Mouse (Mus musculus) embryonic facial prominence, embryonic 11.5 days (tissue): Measurements from ENCODE around the gene Bpifa1. TPM values are rescaled to one million over a fixed set of nuclear protein-coding genes. Genes with fewer than 3 reads are reported as not detected.

ENCODE experiments used
- polyA plus RNA-seq: library from polyadenylated mRNA; unstranded; fragments of >200 nt; fragmentation: Nextera tagmentation; extraction: Ambion mirVana; gene quantifications from 2 replicates; pipeline ENCODE4 v1.2.1, GENCODE M21; 2014

Gene Bpifa1
- polyA plus RNA-seq, 1 experiment from 2014 or later = not detected

Other genes starting within 250 kb of the Bpifa1 start
- gene Bpifb6, start 242.5 kb upstream of the Bpifa1 start, polyA plus RNA-seq = not detected in 2 replicates
- gene Bpifb3, start 224.7 kb upstream of the Bpifa1 start, polyA plus RNA-seq = not detected in 2 replicates
- 0.18 TPM in 1 of 2 replicates, not detected in the other for gene Bpifb4, start 204.7 kb upstream of the Bpifa1 start, polyA plus RNA-seq
- gene Bpifa6, start 167.9 kb upstream of the Bpifa1 start, polyA plus RNA-seq = not detected in 2 replicates
- not detected in 2 replicates for gene Bpifa2, start 134.6 kb upstream of the Bpifa1 start, polyA plus RNA-seq
- not detected in 2 replicates for gene Bpifa3, start 12.5 kb upstream of the Bpifa1 start, polyA plus RNA-seq
- gene Bpifa5, start 19.7 kb downstream of the Bpifa1 start, polyA plus RNA-seq = not detected in 2 replicates
- not detected in 2 replicates for gene Bpifb1, start 47.9 kb downstream of the Bpifa1 start, polyA plus RNA-seq
- gene Bpifb5, start 80.9 kb downstream of the Bpifa1 start, polyA plus RNA-seq = 0.29 TPM in 2 replicates
- not detected in 2 replicates for gene Bpifb9a, start 115.0 kb downstream of the Bpifa1 start, polyA plus RNA-seq
- gene Bpifb9b, start 164.3 kb downstream of the Bpifa1 start, polyA plus RNA-seq = not detected in 2 replicates
- 19.4 and 19.7 TPM in 2 replicates for gene Cdk5rap1, start 230.1 kb downstream of the Bpifa1 start, polyA plus RNA-seq